Mouse (Mus musculus): Measurements from ENCODE around the gene Atg7. TPM values are rescaled to one million over a fixed set of nuclear protein-coding genes. Genes with fewer than 3 reads are reported as not detected.

Gene Atg7
- polyA plus RNA-seq, 1 experiment from 2014 or later = 17.7 TPM

GRCm38 (mm10) chr6:114836433-114836832 is 193.5 kb downstream of the Atg7 start:
- H3K27ac ChIP-seq = no peak overlapping the region
- no peaks in the 10 kb centered on the region for H3K27me3 ChIP-seq (replicated peaks)
- no peak overlapping the region for H3K4me3 ChIP-seq
- no peaks in the 10 kb centered on the region for H3K36me3 ChIP-seq (replicated peaks)
- no peak for ATAC-seq (replicated peaks)
- 0 out of 2 replicates have a peak, but pooled peaks cover 3% of the 10 kb centered on the region for H3K4me1 ChIP-seq
- no peak overlapping the region for H3K9ac ChIP-seq
- no peaks in the 10 kb centered on the region for H3K9me3 ChIP-seq
- no peak overlapping the region for H3K4me2 ChIP-seq
- 80% methylated on average over 3 of the region's 3 CpGs for WGBS

GRCm38 (mm10) chr6:114838872-114839271 is 196.0 kb downstream of the Atg7 start:
- no peaks in the 10 kb centered on the region for H3K36me3 ChIP-seq (replicated peaks)
- H3K4me2 ChIP-seq = no peak overlapping the region
- no peak overlapping the region for H3K27ac ChIP-seq
- no peak for ATAC-seq (replicated peaks)
- no peak overlapping the region for H3K9ac ChIP-seq
- H3K4me3 ChIP-seq = no peak overlapping the region
- H3K4me1 ChIP-seq = 0 out of 2 replicates have a peak, but pooled peaks cover 9% of the 10 kb centered on the region
- H3K9me3 ChIP-seq = no peaks in the 10 kb centered on the region
- WGBS = 91% methylated on average over 4 of the region's 4 CpGs
- H3K27me3 ChIP-seq (replicated peaks) = no peaks in the 10 kb centered on the region

GRCm38 (mm10) chr6:114840012-114840411 is 197.1 kb downstream of the Atg7 start:
- WGBS = 93% methylated on average over 7 of the region's 7 CpGs
- Histone ChIP-seq H3K9ac (no peak overlapping the region), H3K4me3 (no peak overlapping the region), H3K9me3 (no peaks in the 10 kb centered on the region), H3K4me2 (no peak overlapping the region), H3K4me1 (0 out of 2 replicates have a peak, but pooled peaks cover 9% of the 10 kb centered on the region), H3K36me3 (replicated peaks) (no peaks in the 10 kb centered on the region), H3K27me3 (replicated peaks) (no peaks in the 10 kb centered on the region), H3K27ac (no peak overlapping the region)
- no peak for ATAC-seq (replicated peaks)

- no peak overlapping the region; the same call in 1 of the 2 replicates for H3K27ac ChIP-seq
- H3K36me3 ChIP-seq (replicated peaks) = no peaks in the 10 kb centered on the region
- no peak overlapping the region for H3K9ac ChIP-seq
- 71% methylated on average over 3 of the region's 3 CpGs for WGBS
- no peak for ATAC-seq (replicated peaks)
- H3K4me3 ChIP-seq = no peak overlapping the region
- H3K27me3 ChIP-seq (replicated peaks) = no peaks in the 10 kb centered on the region
- no peaks in the 10 kb centered on the region for H3K9me3 ChIP-seq
- peaks cover 21% of the 10 kb centered on the region; the same call in 1 of the 2 replicates for H3K4me1 ChIP-seq
- H3K4me2 ChIP-seq = no peak overlapping the region
Measured at GRCm38 (mm10) chr6:114842131-114842530, 199.2 kb downstream of the Atg7 start.

GRCm38 (mm10) chr6:114842863-114843262 is 200.0 kb downstream of the Atg7 start:
- ATAC-seq (replicated peaks) = no peak
- Histone ChIP-seq H3K36me3 (replicated peaks) (no peaks in the 10 kb centered on the region), H3K4me1 (peaks cover 21% of the 10 kb centered on the region; the same call in 1 of the 2 replicates), H3K4me2 (no peak overlapping the region), H3K27ac (no peak overlapping the region), H3K9ac (no peak overlapping the region), H3K4me3 (no peak overlapping the region), H3K27me3 (replicated peaks) (no peaks in the 10 kb centered on the region), H3K9me3 (no peaks in the 10 kb centered on the region)
- 94% methylated on average over 2 of the region's 2 CpGs for WGBS

GRCm38 (mm10) chr6:114846153-114846772 is 203.4 kb downstream of the Atg7 start:
- no peak overlapping the region for H3K4me2 ChIP-seq
- no peak overlapping the region for H3K4me3 ChIP-seq
- H3K4me1 ChIP-seq = peaks cover 18% of the 10 kb centered on the region; the same call in 1 of the 2 replicates
- H3K27me3 ChIP-seq (replicated peaks) = no peaks in the 10 kb centered on the region
- no peak overlapping the region for H3K27ac ChIP-seq
- H3K9ac ChIP-seq = no peak overlapping the region
- ATAC-seq (replicated peaks) = peak; percentile 46; the same call in 1 of the 2 replicates
- 24% methylated on average over 4 of the region's 4 CpGs for WGBS
- H3K36me3 ChIP-seq (replicated peaks) = no peaks in the 10 kb centered on the region
- no peaks in the 10 kb centered on the region for H3K9me3 ChIP-seq

- 84% methylated on average over 12 of the region's 12 CpGs for WGBS
- Histone ChIP-seq H3K4me3 (no peak overlapping the region), H3K36me3 (replicated peaks) (no peaks in the 10 kb centered on the region), H3K9ac (no peak overlapping the region), H3K4me1 (peaks cover 24% of the 10 kb centered on the region), H3K9me3 (no peaks in the 10 kb centered on the region), H3K27me3 (replicated peaks) (no peaks in the 10 kb centered on the region), H3K4me2 (no peak overlapping the region), H3K27ac (no peak overlapping the region)
- no peak for ATAC-seq (replicated peaks)
Measured at GRCm38 (mm10) chr6:114847582-114848174, 204.8 kb downstream of the Atg7 start.

GRCm38 (mm10) chr6:114848761-114849160 is 205.9 kb downstream of the Atg7 start:
- ATAC-seq (replicated peaks) = no peak
- WGBS = 73% methylated on average over 7 of the region's 7 CpGs
- H3K4me1 ChIP-seq = peaks cover 34% of the 10 kb centered on the region

GRCm38 (mm10) chr6:114849787-114850186 is 206.9 kb downstream of the Atg7 start:
- H3K4me1 ChIP-seq = peaks cover 40% of the 10 kb centered on the region

More at GRCm38 (mm10) chr6:114848761-114849160, 205.9 kb downstream of the Atg7 start:
- Histone ChIP-seq H3K4me2 (no peak overlapping the region), H3K9ac (no peak overlapping the region), H3K36me3 (replicated peaks) (no peaks in the 10 kb centered on the region), H3K4me3 (no peak overlapping the region), H3K9me3 (no peaks in the 10 kb centered on the region), H3K27me3 (replicated peaks) (no peaks in the 10 kb centered on the region), H3K27ac (no peak overlapping the region)

GRCm38 (mm10) chr6:114851688-114852087 is 208.8 kb downstream of the Atg7 start:
- H3K27ac ChIP-seq = no peak overlapping the region
- no peaks in the 10 kb centered on the region for H3K9me3 ChIP-seq
- no peaks in the 10 kb centered on the region for H3K27me3 ChIP-seq (replicated peaks)
- 24% methylated on average over 7 of the region's 7 CpGs for WGBS
- no peaks in the 10 kb centered on the region for H3K36me3 ChIP-seq (replicated peaks)
- H3K4me1 ChIP-seq = peaks cover 35% of the 10 kb centered on the region
- H3K4me2 ChIP-seq = no peak overlapping the region
- no peak overlapping the region for H3K4me3 ChIP-seq
- no peak overlapping the region for H3K9ac ChIP-seq
- no peak for ATAC-seq (replicated peaks)

More at GRCm38 (mm10) chr6:114849787-114850186, 206.9 kb downstream of the Atg7 start:
- Histone ChIP-seq H3K9me3 (no peaks in the 10 kb centered on the region), H3K4me2 (no peak overlapping the region), H3K36me3 (replicated peaks) (no peaks in the 10 kb centered on the region), H3K27ac (no peak overlapping the region), H3K9ac (no peak overlapping the region), H3K27me3 (replicated peaks) (no peaks in the 10 kb centered on the region), H3K4me3 (no peak overlapping the region)
- 85% methylated on average over 8 of the region's 8 CpGs for WGBS
- no peak for ATAC-seq (replicated peaks)

- Histone ChIP-seq H3K27me3 (replicated peaks) (no peaks in the 10 kb centered on the region), H3K9me3 (no peaks in the 10 kb centered on the region), H3K9ac (no peak overlapping the region), H3K4me1 (peaks cover 34% of the 10 kb centered on the region), H3K4me3 (no peak overlapping the region), H3K36me3 (replicated peaks) (no peaks in the 10 kb centered on the region), H3K27ac (peak overlapping the region; percentile 3; the same call in 1 of the 2 replicates), H3K4me2 (no peak overlapping the region)
- WGBS = 32% methylated on average over 3 of the region's 3 CpGs
- ATAC-seq (replicated peaks) = no peak
Measured at GRCm38 (mm10) chr6:114852739-114853138, 209.8 kb downstream of the Atg7 start.

GRCm38 (mm10) chr6:114854368-114854767 is 211.5 kb downstream of the Atg7 start:
- ATAC-seq (replicated peaks) = no peak
- peaks cover 34% of the 10 kb centered on the region for H3K4me1 ChIP-seq
- WGBS = 68% methylated on average over 2 of the region's 2 CpGs

GRCm38 (mm10) chr6:114855644-114856043 is 212.7 kb downstream of the Atg7 start:
- H3K27me3 ChIP-seq (replicated peaks) = no peaks in the 10 kb centered on the region
- H3K36me3 ChIP-seq (replicated peaks) = no peaks in the 10 kb centered on the region
- no peaks in the 10 kb centered on the region for H3K9me3 ChIP-seq
- no peak for ATAC-seq (replicated peaks)
- WGBS = 70% methylated on average over 3 of the region's 3 CpGs
- H3K4me2 ChIP-seq = no peak overlapping the region
- no peak overlapping the region for H3K27ac ChIP-seq
- H3K4me3 ChIP-seq = no peak overlapping the region
- peaks cover 34% of the 10 kb centered on the region for H3K4me1 ChIP-seq
- no peak overlapping the region for H3K9ac ChIP-seq

More at GRCm38 (mm10) chr6:114854368-114854767, 211.5 kb downstream of the Atg7 start:
- Histone ChIP-seq H3K4me3 (no peak overlapping the region), H3K4me2 (no peak overlapping the region), H3K36me3 (replicated peaks) (no peaks in the 10 kb centered on the region), H3K27me3 (replicated peaks) (no peaks in the 10 kb centered on the region), H3K9me3 (no peaks in the 10 kb centered on the region), H3K27ac (no peak overlapping the region), H3K9ac (no peak overlapping the region)
